Mouse (Mus musculus): ENCODE data around the gene Cwf19l1. TPM values are rescaled to one million over a fixed set of nuclear protein-coding genes. Genes with fewer than 3 reads are reported as not detected.

The Cwf19l1 gene
- polyA plus RNA-seq (2015; fragmentation: Nextera tagmentation; extraction: Ambion mirVana) = 20.7 and 21.3 TPM in 2 replicates

DNA sequence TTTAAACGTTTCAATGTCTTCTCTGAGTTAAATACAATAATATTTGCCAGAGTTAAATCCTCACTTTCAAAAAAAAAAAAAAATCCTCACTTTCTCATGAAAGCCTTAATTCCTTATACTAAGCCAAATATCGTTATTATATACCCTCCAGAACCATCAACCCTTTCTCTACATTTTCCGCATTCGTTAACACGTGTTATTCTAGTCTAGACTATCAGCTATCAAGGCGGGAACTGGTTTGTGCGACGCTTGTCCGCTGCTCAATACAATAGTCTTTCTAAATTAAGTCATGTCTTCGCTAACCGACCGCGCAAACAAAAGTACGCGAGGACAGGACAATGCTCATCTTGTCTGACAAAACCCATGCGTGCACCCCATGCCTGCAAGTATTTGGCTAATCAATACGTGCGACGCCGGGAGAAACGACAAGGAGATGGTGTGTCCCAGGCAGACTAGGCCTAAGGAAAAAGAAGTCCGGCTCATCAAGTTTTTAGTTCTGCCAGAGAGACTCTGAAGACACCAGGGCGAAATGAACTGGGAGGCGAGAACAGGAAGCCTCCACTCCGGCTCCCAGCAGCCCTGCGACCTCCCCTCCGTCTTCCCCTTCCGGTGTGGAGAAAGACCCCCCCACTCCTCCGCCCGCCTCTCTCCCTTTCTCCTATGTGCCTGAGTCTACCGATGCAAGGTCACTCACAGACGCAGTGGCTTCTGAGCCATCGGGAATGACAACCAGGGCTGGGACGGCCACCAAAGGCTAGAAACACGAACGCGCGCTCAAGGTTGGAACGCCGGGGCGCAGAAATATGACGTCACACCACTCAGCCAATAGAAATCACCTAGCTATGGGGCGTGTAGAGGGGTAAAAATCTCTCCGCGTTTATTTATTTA lies at the start of gene Cwf19l1:
Cwf19l1 (minus strand) TSS at position 805 of the 888 bp plus-strand sequence.

GRCm38 (mm10) chr19:44145702-44146567 lies 10.3 kb upstream of the Cwf19l1 start, which contains the start of gene Bloc1s2:
TSS of gene Bloc1s2 (minus strand) at chr19:44146446.

GRCm38 (mm10) chr19:44106831-44107660 lies 28.6 kb downstream of the Cwf19l1 start, which contains the start of gene Chuk:
TSS of gene Chuk (minus strand) at chr19:44107480.

GRCm38 (mm10) chr19:44069121-44069913 lies 66.4 kb downstream of the Cwf19l1 start, which contains the start of gene Erlin1:
TSS of gene Erlin1 (minus strand) at chr19:44069785.

Other genes with a start within 250 kb of the Cwf19l1 start
- 4.8 and 6.5 TPM in 2 replicates for gene Dnmbp, start 195.7 kb downstream of the Cwf19l1 start, polyA plus RNA-seq (2015; fragmentation: Nextera tagmentation; extraction: Ambion mirVana)
- 0.11 and 0.16 TPM in 2 replicates for gene Cpn1, start 149.3 kb downstream of the Cwf19l1 start, polyA plus RNA-seq (2015; fragmentation: Nextera tagmentation; extraction: Ambion mirVana)
- 0.06 TPM in 1 of 2 replicates, not detected in the other for gene Cyp2c23, start 106.7 kb downstream of the Cwf19l1 start, polyA plus RNA-seq (2015; fragmentation: Nextera tagmentation; extraction: Ambion mirVana)
- 11.3 and 13.2 TPM in 2 replicates for gene Erlin1, start 66.1 kb downstream of the Cwf19l1 start, polyA plus RNA-seq (2015; fragmentation: Nextera tagmentation; extraction: Ambion mirVana)
- 22.8 and 24.9 TPM in 2 replicates for gene Chuk, start 28.4 kb downstream of the Cwf19l1 start, polyA plus RNA-seq (2015; fragmentation: Nextera tagmentation; extraction: Ambion mirVana)
- gene Bloc1s2, start 10.6 kb upstream of the Cwf19l1 start, polyA plus RNA-seq (2015; fragmentation: Nextera tagmentation; extraction: Ambion mirVana) = 59.4 and 61.3 TPM in 2 replicates
- not detected in 2 replicates for gene Pkd2l1, start 56.6 kb upstream of the Cwf19l1 start, polyA plus RNA-seq (2015; fragmentation: Nextera tagmentation; extraction: Ambion mirVana)
- not detected in 2 replicates for gene Scd3, start 67.4 kb upstream of the Cwf19l1 start, polyA plus RNA-seq (2015; fragmentation: Nextera tagmentation; extraction: Ambion mirVana)
- 11.1 and 16.3 TPM in 2 replicates for gene Scd2, start 157.8 kb upstream of the Cwf19l1 start, polyA plus RNA-seq (2015; fragmentation: Nextera tagmentation; extraction: Ambion mirVana)
- gene Scd4, start 197.2 kb upstream of the Cwf19l1 start, polyA plus RNA-seq (2015; fragmentation: Nextera tagmentation; extraction: Ambion mirVana) = 0.07 TPM in 1 of 2 replicates, not detected in the other